Mouse (Mus musculus) lung, embryonic 15.5 days (tissue): Measurements from ENCODE around the gene Sergef. TPM values are rescaled to one million over a fixed set of nuclear protein-coding genes. Genes with fewer than 3 reads are reported as not detected.

Experiments used
- ATAC-seq: fragments of 200-750 bp; cut with Nextera tagmentation; 2 replicates; pipeline ENCODE4 v1.8.0; 2017; ENCODE audit warnings: moderate number of reproducible peaks, borderline replicate concordance; ENCODE audit not compliant: low FRiP score, low TSS enrichment; ENCODE audit errors: extremely low read depth
- H3K27ac ChIP-seq: fragments of 300-500 bp; sonication (generic); 2 replicates; pipeline ENCODE4 v1.5.1; 2015; ENCODE audit warnings: moderate library complexity, mild to moderate bottlenecking, inconsistent platforms
- H3K27me3 ChIP-seq: fragments of 300-500 bp; sonication (generic); 2 replicates; pipeline ENCODE4 v1.6.1; 2015; ENCODE audit warnings: inconsistent platforms
- H3K36me3 ChIP-seq: fragments of 300-500 bp; sonication (generic); 2 replicates; pipeline ENCODE4 v1.6.1; 2015; ENCODE audit warnings: inconsistent platforms
- H3K4me1 ChIP-seq: fragments of 300-500 bp; sonication (generic); 2 replicates; pipeline ENCODE4 v1.6.1; 2015; ENCODE audit warnings: inconsistent platforms
- H3K4me2 ChIP-seq: fragments of 300-500 bp; sonication (generic); 2 replicates; pipeline ENCODE4 v1.6.1; 2015; ENCODE audit warnings: inconsistent platforms, mild to moderate bottlenecking, moderate library complexity
- H3K4me3 ChIP-seq: fragments of 300-500 bp; sonication (generic); 2 replicates; pipeline ENCODE4 v1.5.1; 2015; ENCODE audit warnings: mild to moderate bottlenecking, inconsistent platforms
- H3K9ac ChIP-seq: fragments of 300-500 bp; sonication (generic); 2 replicates; pipeline ENCODE4 v1.6.1; 2015; ENCODE audit warnings: inconsistent platforms
- H3K9me3 ChIP-seq: fragments of 300-500 bp; sonication (generic); 2 replicates; pipeline ENCODE4 v1.6.1; 2016; ENCODE audit warnings: inconsistent platforms
- WGBS: fragments of 180-500 bp; shearing (Covaris S2); methylation state at CpG from one replicate; pipeline ENCODE4 v1.1.7; 2015; 5-methylcytosine and 5-hydroxymethylcytosine counted together
- polyA plus RNA-seq: library from polyadenylated mRNA; unstranded; fragments of >200 nt; fragmentation: Nextera tagmentation; extraction: Ambion mirVana; gene quantifications from 2 replicates; pipeline ENCODE4 v1.2.1, GENCODE M21; 2015

Gene Sergef
- polyA plus RNA-seq, 1 experiment from 2014 or later = 13.3 TPM

DNA sequence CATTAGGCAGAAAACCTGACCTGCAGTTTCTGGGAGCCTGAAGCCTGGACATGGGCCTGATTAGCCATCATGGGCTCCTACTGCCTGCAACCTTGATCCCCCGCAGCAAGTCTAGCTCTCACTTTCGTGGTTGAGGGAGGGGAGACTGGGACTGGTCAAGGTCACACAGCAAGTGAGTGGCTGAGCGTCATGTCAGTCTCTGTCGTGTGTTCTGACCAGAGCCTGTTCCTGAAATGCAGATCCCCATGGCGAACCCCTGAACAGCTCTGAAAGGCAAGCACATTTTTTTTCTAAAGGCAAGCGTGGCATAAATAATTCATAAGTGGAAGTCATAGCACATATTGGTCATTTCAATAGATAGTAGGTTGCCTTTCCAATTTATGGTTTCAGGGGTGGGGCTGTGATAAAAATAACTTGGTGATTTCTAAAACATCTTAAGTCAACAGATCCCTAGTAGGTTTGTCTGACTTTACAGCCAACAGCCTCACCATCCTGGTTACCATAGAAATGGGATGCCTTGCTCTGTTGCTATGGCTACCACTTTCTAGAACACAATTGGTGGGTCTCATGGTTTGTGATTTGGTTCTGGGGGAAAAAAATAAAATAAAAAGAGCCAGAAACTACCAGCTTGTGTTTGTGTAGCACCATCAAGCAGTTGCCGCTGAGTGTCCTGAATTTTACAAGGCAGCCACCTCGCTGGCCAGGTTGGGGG is 217.4 kb downstream of the Sergef start:
- Histone ChIP-seq H3K36me3 (no peaks in the 10 kb centered on the region), H3K27ac (no peak overlapping the region), H3K9me3 (no peaks in the 10 kb centered on the region), H3K4me2 (no peak overlapping the region), H3K4me3 (no peak overlapping the region), H3K27me3 (no peaks in the 10 kb centered on the region; the same call in 1 of the 2 replicates), H3K9ac (no peak overlapping the region), H3K4me1 (no peaks in the 10 kb centered on the region)
- no peak for ATAC-seq
- 72% methylated on average over 8 of the region's 8 CpGs for WGBS

GRCm38 (mm10) chr7:46421535-46421934 is 218.1 kb downstream of the Sergef start:
- no peak for ATAC-seq
- Histone ChIP-seq H3K4me1 (no peaks in the 10 kb centered on the region), H3K4me3 (no peak overlapping the region), H3K27me3 (no peaks in the 10 kb centered on the region; the same call in 1 of the 2 replicates), H3K27ac (no peak overlapping the region), H3K36me3 (no peaks in the 10 kb centered on the region), H3K4me2 (no peak overlapping the region), H3K9me3 (no peaks in the 10 kb centered on the region), H3K9ac (no peak overlapping the region)
- WGBS = 26% methylated on average over 5 of the region's 5 CpGs

GRCm38 (mm10) chr7:46418102-46418622 is 221.4 kb downstream of the Sergef start:
- ATAC-seq = no peak
- no peak overlapping the region for H3K4me2 ChIP-seq
- no peak overlapping the region for H3K27ac ChIP-seq
- no peaks in the 10 kb centered on the region for H3K36me3 ChIP-seq
- no peaks in the 10 kb centered on the region for H3K4me1 ChIP-seq
- H3K4me3 ChIP-seq = no peak overlapping the region
- H3K27me3 ChIP-seq = no peaks in the 10 kb centered on the region; the same call in 1 of the 2 replicates
- H3K9me3 ChIP-seq = no peaks in the 10 kb centered on the region
- WGBS = 59% methylated on average over 16 of the region's 16 CpGs
- no peak overlapping the region for H3K9ac ChIP-seq

- no peaks in the 10 kb centered on the region for H3K9me3 ChIP-seq
- H3K4me3 ChIP-seq = no peak overlapping the region
- H3K4me1 ChIP-seq = no peaks in the 10 kb centered on the region
- no peaks in the 10 kb centered on the region; the same call in 1 of the 2 replicates for H3K27me3 ChIP-seq
- H3K4me2 ChIP-seq = no peak overlapping the region
- H3K36me3 ChIP-seq = no peaks in the 10 kb centered on the region
- WGBS = 50% methylated on average over 7 of the region's 7 CpGs
- H3K27ac ChIP-seq = no peak overlapping the region
- H3K9ac ChIP-seq = no peak overlapping the region
- ATAC-seq = no peak
These were observed 222.1 kb downstream of the Sergef start for GRCm38 (mm10) chr7:46417467-46417866.

DNA sequence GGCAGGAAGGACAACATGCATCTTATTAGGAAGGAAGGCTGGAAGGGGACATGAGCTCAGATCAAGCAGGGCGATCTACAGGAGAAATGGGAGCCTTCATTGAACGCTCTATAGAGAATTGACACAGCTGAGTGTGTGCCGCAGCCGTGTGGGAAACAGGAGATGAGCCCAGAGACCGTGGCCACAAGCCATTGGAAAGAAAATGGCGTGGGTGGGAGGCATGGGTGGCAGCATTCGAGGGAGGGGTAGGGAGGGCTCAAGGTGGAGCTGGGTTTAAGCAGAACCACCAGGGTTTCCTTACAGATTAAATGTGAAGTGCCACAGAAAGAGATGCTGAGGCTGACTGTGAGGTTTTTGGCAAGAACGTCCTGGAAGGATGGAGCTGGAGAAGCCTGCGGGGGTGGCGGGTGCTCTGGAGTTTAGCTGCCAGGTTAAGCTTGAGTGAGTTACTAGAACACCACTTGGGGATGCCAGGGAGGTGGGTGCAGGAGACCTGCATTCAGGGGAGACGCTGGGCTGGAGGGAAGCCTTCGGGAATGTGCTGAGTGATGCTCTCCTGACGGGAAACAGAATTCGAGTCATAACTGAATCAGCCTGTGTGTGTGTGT is 223.7 kb downstream of the Sergef start:
- no peak overlapping the region for H3K4me3 ChIP-seq
- 69% methylated on average over 14 of the region's 14 CpGs for WGBS
- no peak for ATAC-seq
- no peak overlapping the region for H3K27ac ChIP-seq
- H3K36me3 ChIP-seq = no peaks in the 10 kb centered on the region
- H3K9ac ChIP-seq = no peak overlapping the region
- H3K27me3 ChIP-seq = no peaks in the 10 kb centered on the region; the same call in 1 of the 2 replicates
- H3K4me1 ChIP-seq = no peaks in the 10 kb centered on the region
- H3K9me3 ChIP-seq = no peaks in the 10 kb centered on the region
- no peak overlapping the region for H3K4me2 ChIP-seq

- Histone ChIP-seq H3K4me3 (no peak overlapping the region), H3K27ac (no peak overlapping the region), H3K27me3 (no peaks in the 10 kb centered on the region; the same call in 1 of the 2 replicates), H3K4me2 (no peak overlapping the region), H3K9me3 (no peaks in the 10 kb centered on the region), H3K36me3 (no peaks in the 10 kb centered on the region), H3K9ac (no peak overlapping the region), H3K4me1 (no peaks in the 10 kb centered on the region)
- no peak for ATAC-seq
- WGBS = 56% methylated on average over 6 of the region's 6 CpGs
These were observed 225.5 kb downstream of the Sergef start for GRCm38 (mm10) chr7:46413959-46414725.

DNA sequence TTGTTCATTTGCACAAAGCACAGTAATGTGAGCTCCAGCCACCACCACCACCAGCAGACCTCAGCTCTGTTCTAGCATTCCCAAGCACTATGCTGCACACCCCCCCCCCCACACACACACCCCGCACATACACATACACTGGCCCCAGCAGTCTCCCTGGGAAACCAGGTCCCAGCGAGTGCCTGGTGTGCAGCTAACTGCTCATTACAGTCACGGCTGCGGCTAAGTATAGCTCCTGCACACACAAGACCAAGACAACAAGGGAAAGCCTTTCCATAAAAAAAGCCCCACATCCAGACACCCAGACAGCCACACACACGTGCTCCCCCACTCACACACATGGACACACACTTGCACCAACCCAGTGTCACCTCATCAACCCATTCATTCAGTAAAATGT is 226.8 kb downstream of the Sergef start:
- Histone ChIP-seq H3K4me2 (no peak overlapping the region), H3K27me3 (no peaks in the 10 kb centered on the region; the same call in 1 of the 2 replicates), H3K9me3 (no peaks in the 10 kb centered on the region), H3K27ac (no peak overlapping the region), H3K4me3 (no peak overlapping the region), H3K4me1 (no peaks in the 10 kb centered on the region), H3K9ac (no peak overlapping the region), H3K36me3 (no peaks in the 10 kb centered on the region)
- no peak for ATAC-seq
- 73% methylated on average over 5 of the region's 5 CpGs for WGBS

DNA sequence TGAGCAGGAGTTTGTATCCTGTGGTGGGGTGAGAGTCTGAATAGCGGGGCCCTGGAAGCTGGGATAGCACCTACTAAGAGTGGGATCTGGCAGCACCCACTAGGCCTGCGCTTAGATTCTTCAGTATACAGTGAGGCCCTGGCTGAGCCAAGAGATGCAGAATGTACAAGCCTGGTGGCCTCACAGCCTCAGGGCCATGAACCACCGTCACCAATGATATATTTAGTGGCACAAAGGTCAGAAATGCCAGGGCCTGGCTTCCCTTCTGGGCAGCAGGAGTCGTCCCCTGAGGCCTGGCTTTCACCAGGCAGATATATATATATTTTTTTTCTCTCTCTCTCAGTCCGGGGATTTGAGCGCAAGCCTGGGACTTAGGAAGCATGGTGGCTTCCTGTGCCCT is 228.9 kb downstream of the Sergef start:
- 68% methylated on average over 6 of the region's 6 CpGs for WGBS
- no peaks in the 10 kb centered on the region for H3K4me1 ChIP-seq
- no peak overlapping the region for H3K4me2 ChIP-seq
- H3K27me3 ChIP-seq = no peaks in the 10 kb centered on the region
- no peak overlapping the region for H3K9ac ChIP-seq
- no peak for ATAC-seq
- H3K4me3 ChIP-seq = no peak overlapping the region
- no peak overlapping the region for H3K27ac ChIP-seq
- H3K36me3 ChIP-seq = no peaks in the 10 kb centered on the region
- H3K9me3 ChIP-seq = no peaks in the 10 kb centered on the region

DNA sequence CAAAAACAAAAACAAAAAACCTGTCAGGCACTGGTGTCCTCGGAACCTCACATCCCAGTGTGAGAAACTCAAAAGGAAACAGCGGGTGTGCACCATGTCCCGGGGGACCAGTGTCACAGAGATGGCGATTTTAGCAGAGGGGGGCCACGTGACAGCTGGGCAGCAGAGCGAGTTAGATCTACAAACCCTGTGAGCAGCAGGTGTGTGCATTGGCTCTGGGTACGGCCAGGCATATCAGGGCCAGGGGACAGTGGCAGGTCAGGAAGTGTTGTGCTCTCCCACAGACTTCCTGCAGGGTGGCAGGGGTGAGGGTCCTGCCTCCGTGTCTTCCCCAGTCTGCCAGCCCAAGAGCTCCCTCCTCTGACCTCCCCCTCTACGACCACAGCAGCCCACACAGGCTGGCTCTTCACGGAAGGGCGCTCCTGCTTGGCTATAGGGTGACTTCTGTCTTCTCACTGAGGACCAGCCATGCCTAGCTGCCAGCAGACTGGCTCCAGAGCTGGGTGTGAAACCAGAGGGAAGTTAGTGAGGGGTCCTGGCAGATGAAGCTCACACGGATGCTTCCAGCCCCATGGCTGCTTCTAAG is 230.3 kb downstream of the Sergef start:
- H3K4me1 ChIP-seq = no peaks in the 10 kb centered on the region
- ATAC-seq = no peak
- 40% methylated on average over 12 of the region's 12 CpGs for WGBS
- no peaks in the 10 kb centered on the region for H3K27me3 ChIP-seq
- no peak overlapping the region for H3K27ac ChIP-seq
- no peak overlapping the region for H3K9ac ChIP-seq
- no peaks in the 10 kb centered on the region for H3K9me3 ChIP-seq
- H3K4me2 ChIP-seq = no peak overlapping the region
- no peaks in the 10 kb centered on the region for H3K36me3 ChIP-seq
- no peak overlapping the region for H3K4me3 ChIP-seq

DNA sequence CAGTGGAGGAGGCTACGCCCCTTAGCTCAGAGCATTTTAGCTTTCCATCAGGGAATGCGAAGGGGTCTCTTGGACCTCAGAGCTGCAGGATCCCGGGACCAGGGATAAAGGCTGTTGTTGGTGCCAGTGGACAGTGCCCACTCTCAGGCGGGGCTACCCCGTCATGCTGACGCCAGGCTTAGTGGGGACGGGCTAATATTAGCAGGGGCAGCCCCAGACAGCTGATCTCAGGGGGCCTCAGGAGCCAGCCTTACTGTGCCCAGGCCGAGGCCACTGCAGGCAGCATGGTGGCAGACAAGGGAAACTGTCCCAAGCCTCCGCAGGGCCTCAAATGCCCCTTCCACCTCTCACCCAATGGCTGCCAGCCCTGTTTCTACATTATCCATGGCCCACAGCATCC is 231.0 kb downstream of the Sergef start:
- ATAC-seq = no peak
- 80% methylated on average over 9 of the region's 9 CpGs for WGBS

GRCm38 (mm10) chr7:46404756-46405155 is 234.9 kb downstream of the Sergef start:
- Histone ChIP-seq H3K4me3 (no peak overlapping the region), H3K4me2 (no peak overlapping the region), H3K9ac (no peak overlapping the region), H3K27me3 (peaks cover 7% of the 10 kb centered on the region), H3K9me3 (no peaks in the 10 kb centered on the region), H3K4me1 (no peaks in the 10 kb centered on the region), H3K36me3 (no peaks in the 10 kb centered on the region), H3K27ac (no peak overlapping the region)
- no peak for ATAC-seq
- 83% methylated on average over 7 of the region's 7 CpGs for WGBS

More for the DNA sequence above, 231.0 kb downstream of the Sergef start:
- H3K9ac ChIP-seq = no peak overlapping the region
- no peaks in the 10 kb centered on the region for H3K4me1 ChIP-seq
- no peak overlapping the region for H3K4me2 ChIP-seq
- H3K36me3 ChIP-seq = no peaks in the 10 kb centered on the region
- no peaks in the 10 kb centered on the region for H3K27me3 ChIP-seq
- H3K9me3 ChIP-seq = no peaks in the 10 kb centered on the region
- H3K4me3 ChIP-seq = no peak overlapping the region
- no peak overlapping the region for H3K27ac ChIP-seq
